Mouse (Mus musculus) liver, embryonic 14.5 days (tissue): ENCODE data around the gene Hyal3. TPM values are rescaled to one million over a fixed set of nuclear protein-coding genes. Genes with fewer than 3 reads are reported as not detected.

Experiments used
- ATAC-seq: fragments of 200-750 bp; cut with Nextera tagmentation; 2 replicates; pipeline ENCODE4 v1.8.0; 2017; ENCODE audit warnings: moderate number of reproducible peaks, mild to moderate bottlenecking, moderate library complexity; ENCODE audit not compliant: insufficient read depth
- DNase-seq, 3 experiments: peaks; one replicate each; pipeline ENCODE4 v3.0.0-alpha.2; 2012 to 2013; ENCODE audit warnings: low read depth in 3 of 3, low spot score in 3 of 3
- H3K27ac ChIP-seq: fragments of 300-500 bp; sonication (generic); 2 replicates; pipeline ENCODE4 v1.5.1; 2014; ENCODE audit warnings: moderate library complexity, mild to moderate bottlenecking, control low read depth, inconsistent platforms
- H3K27me3 ChIP-seq: fragments of 300-500 bp; sonication (generic); 2 replicates; pipeline ENCODE4 v1.6.1; 2014; ENCODE audit warnings: mild to moderate bottlenecking, low read length, moderate library complexity; ENCODE audit not compliant: control insufficient read depth, insufficient read depth
- H3K36me3 ChIP-seq: fragments of 300-500 bp; sonication (generic); replicated peaks from 2 replicates; pipeline ENCODE4 v1.6.1; 2014; ENCODE audit warnings: low read depth; ENCODE audit not compliant: control insufficient read depth, insufficient read depth
- H3K4me1 ChIP-seq, 2 experiments: fragments of 200-500 bp in 1 of 2; fragments of 300-500 bp in 1 of 2; sonication (generic) in 1 of 2; replicated peaks; 2 replicates each; pipeline ENCODE4 v1.6.1; 2012 to 2014; ENCODE audit warnings: antibody characterized with exemption in 1 of 2, inconsistent platforms in 1 of 2, low read length in 1 of 2; ENCODE audit not compliant: control insufficient read depth in 2 of 2, insufficient read depth in 2 of 2
- H3K4me2 ChIP-seq: fragments of 300-500 bp; sonication (generic); 2 replicates; pipeline ENCODE4 v1.6.1; 2014; ENCODE audit warnings: low read depth, mild to moderate bottlenecking, control low read depth, moderate library complexity
- H3K4me3 ChIP-seq, 2 experiments: fragments of 200-500 bp in 1 of 2; fragments of 300-500 bp in 1 of 2; sonication (generic) in 1 of 2; 2 replicates each; pipeline ENCODE4 v1.5.1; 2012 to 2014; ENCODE audit warnings: low read depth in 2 of 2, low read length in 2 of 2, mild to moderate bottlenecking in 2 of 2, control low read depth in 1 of 2, inconsistent platforms in 1 of 2, moderate library complexity in 1 of 2; ENCODE audit not compliant: insufficient read depth in 1 of 2
- H3K9ac ChIP-seq: fragments of 300-500 bp; sonication (generic); replicated peaks from 2 replicates; pipeline ENCODE4 v1.6.1; 2014; ENCODE audit warnings: mild to moderate bottlenecking, control low read depth, moderate library complexity
- H3K9me3 ChIP-seq: fragments of 300-500 bp; sonication (generic); 2 replicates; pipeline ENCODE4 v1.6.1; 2016; ENCODE audit warnings: low read length, mixed read lengths; ENCODE audit not compliant: control insufficient read depth
- CTCF ChIP-seq: IDR thresholded peaks from 2 replicates; pipeline ENCODE4 v1.5.1; 2016; ENCODE audit warnings: antibody characterized with exemption, low read depth, control low read depth
- EP300 ChIP-seq: IDR thresholded peaks from 2 replicates; pipeline ENCODE4 v1.6.1; 2016; ENCODE audit warnings: antibody characterized with exemption, low read depth
- WGBS: fragments of 180-500 bp; shearing (Covaris S2); extraction: QIAGEN DNeasy Blood & Tissue Kit; methylation state at CpG from one replicate; pipeline ENCODE4 v1.1.7; 2014; ENCODE audit not compliant: insufficient replicate concordance; 5-methylcytosine and 5-hydroxymethylcytosine counted together
- polyA plus RNA-seq, 2 experiments: library from polyadenylated mRNA; depleted of rRNA in 1 of 2; stranded (reverse) in 1 of 2; unstranded in 1 of 2; fragments of >200 nt; fragmentation: Nextera tagmentation in 1 of 2; extraction: Ambion mirVana in 1 of 2; gene quantifications; 2 replicates each; pipeline versions ENCODE4 v1.2.1 to v1.2.3; 2012 to 2014

The Hyal3 gene
- polyA plus RNA-seq, 2 experiments, result 0.45 to 0.69 TPM

DNA sequence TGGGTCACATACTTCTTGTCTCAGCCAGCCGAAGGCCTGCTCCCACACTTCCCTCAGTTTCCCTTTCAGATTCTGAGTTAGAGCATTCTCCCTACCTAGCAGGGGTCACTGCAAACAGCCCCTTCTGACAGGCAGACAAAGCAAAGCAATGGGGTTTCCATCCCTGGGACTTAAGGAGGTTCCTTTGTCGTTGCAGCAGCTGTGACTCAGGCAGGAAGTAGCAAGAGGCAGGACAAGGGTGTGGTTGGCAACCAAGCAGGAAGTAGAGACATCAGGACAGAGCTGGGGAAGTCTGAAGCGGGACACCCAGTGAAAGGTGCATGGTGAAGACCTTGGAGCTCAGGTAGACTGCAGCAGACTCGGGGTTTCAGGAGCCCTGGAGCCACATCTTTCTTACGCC, 43.9 kb downstream of the Hyal3 start:
- 42% methylated on average over 5 of the region's 5 CpGs for WGBS
- H3K9me3 ChIP-seq, result no peaks in the 10 kb centered on the region
- TF ChIP-seq EP300, result no peak
- TF ChIP-seq CTCF, result no peak
- no peak for ATAC-seq
- no peaks in the 10 kb centered on the region for H3K27me3 ChIP-seq
- no peak overlapping the region for H3K27ac ChIP-seq
- peaks cover 10% of the 10 kb centered on the region; the same call in 1 of the 2 replicates for H3K36me3 ChIP-seq
- no peak for DNase-seq
- no peak overlapping the region for H3K9ac ChIP-seq
- peaks cover 22 to 30% of the 10 kb centered on the region in 2 experiments for H3K4me1 ChIP-seq
- H3K4me2 ChIP-seq, result no peak overlapping the region
- no peak overlapping the region for H3K4me3 ChIP-seq

GRCm38 (mm10) chr9:107624951-107625350, 44.3 kb downstream of the Hyal3 start:
- TF ChIP-seq EP300 (no peak), CTCF (no peak)
- peaks cover 6% of the 10 kb centered on the region; the same call in 1 of the 2 replicates for H3K36me3 ChIP-seq
- no peak for ATAC-seq
- H3K27ac ChIP-seq, result no peak overlapping the region
- H3K9me3 ChIP-seq, result no peaks in the 10 kb centered on the region
- WGBS, result 76% methylated on average over 3 of the region's 3 CpGs
- H3K4me3 ChIP-seq, result no peak overlapping the region
- no peak overlapping the region for H3K4me2 ChIP-seq
- no peak overlapping the region for H3K9ac ChIP-seq
- no peak for DNase-seq
- H3K27me3 ChIP-seq, result no peaks in the 10 kb centered on the region
- peaks cover 25 to 32% of the 10 kb centered on the region in 2 experiments for H3K4me1 ChIP-seq

GRCm38 (mm10) chr9:107625351-107626128, 44.9 kb downstream of the Hyal3 start:
- no peaks in the 10 kb centered on the region for H3K27me3 ChIP-seq
- DNase-seq, result no peak
- no peak for ATAC-seq
- no peak overlapping the region for H3K4me3 ChIP-seq
- H3K36me3 ChIP-seq, result peaks cover 6% of the 10 kb centered on the region; the same call in 1 of the 2 replicates
- no peaks in the 10 kb centered on the region for H3K9me3 ChIP-seq
- peaks cover 25 to 33% of the 10 kb centered on the region in 2 experiments for H3K4me1 ChIP-seq
- TF ChIP-seq CTCF (peak; percentile 48), EP300 (no peak)
- no peak overlapping the region for H3K9ac ChIP-seq
- no peak overlapping the region for H3K4me2 ChIP-seq
- no peak overlapping the region for H3K27ac ChIP-seq
- WGBS, result 83% methylated on average over 12 of the region's 12 CpGs

DNA sequence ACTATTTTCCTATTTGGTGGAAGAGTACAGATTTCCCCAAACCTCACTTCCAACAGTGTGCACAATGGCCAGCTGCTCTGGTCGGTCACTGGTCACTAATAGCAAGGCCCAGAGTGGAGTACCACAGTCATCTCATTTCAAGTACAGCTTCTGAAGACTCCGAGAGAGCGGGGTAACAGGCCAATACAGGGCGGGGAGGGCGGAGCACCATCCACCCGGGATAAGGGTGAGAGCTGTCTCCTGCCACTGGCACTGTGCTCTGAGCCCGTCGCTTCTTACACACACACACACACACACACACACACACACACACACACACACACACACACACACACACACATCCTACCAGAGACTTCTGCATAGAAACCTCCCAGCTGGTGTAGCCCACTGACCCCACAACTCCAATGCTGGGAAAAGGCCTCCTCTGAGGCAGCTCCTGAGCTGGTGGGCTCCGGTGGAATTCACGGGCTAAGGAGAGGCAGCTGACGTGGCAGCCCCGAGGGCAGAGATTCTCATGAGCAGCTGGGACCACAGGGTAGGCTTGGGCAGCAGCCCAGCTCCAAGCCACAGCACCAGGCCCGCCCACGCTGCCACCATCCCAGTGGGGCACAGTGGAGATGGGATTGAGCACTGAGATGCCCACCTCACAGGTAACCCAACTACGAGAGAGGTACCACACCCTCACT, 45.7 kb downstream of the Hyal3 start:
- ATAC-seq (peak; percentile 54; the same call in 1 of the 2 replicates), DNase-seq (no peak)
- no peaks in the 10 kb centered on the region for H3K9me3 ChIP-seq
- peaks cover 6% of the 10 kb centered on the region; the same call in 1 of the 2 replicates for H3K36me3 ChIP-seq
- no peak overlapping the region for H3K4me3 ChIP-seq
- H3K27me3 ChIP-seq, result no peaks in the 10 kb centered on the region
- H3K9ac ChIP-seq, result no peak overlapping the region
- TF ChIP-seq CTCF, result no peak
- TF ChIP-seq EP300, result no peak
- no peak overlapping the region for H3K27ac ChIP-seq
- peaks cover 25 to 33% of the 10 kb centered on the region in 2 experiments for H3K4me1 ChIP-seq
- H3K4me2 ChIP-seq, result peak overlapping the region; percentile 0; the same call in 1 of the 2 replicates
- WGBS, result 43% methylated on average over 15 of the region's 15 CpGs

DNA sequence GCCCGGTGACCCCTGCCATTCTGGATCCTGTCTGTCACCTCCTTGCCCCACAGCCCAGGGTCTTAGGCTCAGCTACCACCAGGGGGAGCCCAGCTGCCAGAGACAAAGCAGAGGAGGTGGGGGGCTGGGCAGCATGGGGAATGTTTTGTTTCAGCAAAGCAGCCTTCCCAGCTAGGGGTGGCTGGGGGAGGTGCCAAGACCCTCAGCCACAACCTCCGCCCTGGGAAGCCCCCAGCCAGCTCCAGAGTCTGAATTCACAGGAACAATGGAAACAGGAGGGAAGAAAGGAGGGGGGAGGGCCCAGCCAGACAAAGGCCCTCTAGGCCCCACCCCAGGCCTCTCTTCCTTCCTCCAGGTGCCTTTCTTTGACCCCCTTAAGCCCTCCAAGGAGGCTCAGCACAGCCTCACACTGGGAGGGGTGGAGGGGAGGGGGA, 46.2 kb downstream of the Hyal3 start:
- peaks cover 6% of the 10 kb centered on the region; the same call in 1 of the 2 replicates for H3K36me3 ChIP-seq
- WGBS, result 0% methylated on average over 2 of the region's 2 CpGs

More for the DNA sequence above, 46.2 kb downstream of the Hyal3 start:
- Histone ChIP-seq H3K4me2 (peak overlapping the region; percentile 0; the same call in 1 of the 2 replicates), H3K9me3 (no peaks in the 10 kb centered on the region), H3K27me3 (no peaks in the 10 kb centered on the region), H3K27ac (no peak overlapping the region), H3K4me1 (peaks cover 25 to 33% of the 10 kb centered on the region in 2 experiments), H3K4me3 (no peak overlapping the region), H3K9ac (no peak overlapping the region)
- peak; percentile 97 for TF ChIP-seq CTCF
- no peak for TF ChIP-seq EP300
- DNase-seq (no peak), ATAC-seq (peak; percentile 41; the same call in 1 of the 2 replicates)
